Mouse (Mus musculus) lung, adult 18-20 months (tissue): ENCODE measurements at regions not wholly inside any gene's neighbourhood (a gene's known extent, or its start where the extent isn't known, plus 50 kb on each side); places are given as distances from the start of the nearest gene placed in this dataset.

Experiments used
- DNase-seq, 2 experiments: peaks; one replicate each; pipeline ENCODE4 v3.0.0; 2022; ENCODE audit warnings: mixed read lengths in 2 of 2

- no peak for DNase-seq
Measured at GRCm38 (mm10) chr1:24832246-24832645, 153.8 kb downstream of the Lmbrd1 start.

DNA sequence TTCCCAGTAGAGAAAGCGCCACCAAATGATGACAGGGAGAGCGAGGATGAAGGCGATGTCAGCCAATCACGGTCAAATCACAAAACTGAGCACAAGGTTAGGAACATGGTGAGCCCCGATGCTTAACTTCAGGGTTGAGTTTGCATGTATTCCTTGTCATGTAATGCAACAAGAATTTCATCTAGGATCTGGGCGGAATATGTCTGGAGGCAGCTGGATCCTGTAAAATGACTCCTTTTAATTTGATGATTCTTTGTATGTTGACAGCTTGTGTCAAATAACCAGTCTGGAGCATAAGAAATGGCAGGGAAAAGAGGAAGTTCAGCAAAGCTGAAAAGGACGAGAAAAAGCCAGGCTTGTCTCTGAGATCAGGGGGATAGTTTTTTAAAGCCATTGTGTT is 188.4 kb downstream of the Lmbrd1 start:
- no peak for DNase-seq

DNA sequence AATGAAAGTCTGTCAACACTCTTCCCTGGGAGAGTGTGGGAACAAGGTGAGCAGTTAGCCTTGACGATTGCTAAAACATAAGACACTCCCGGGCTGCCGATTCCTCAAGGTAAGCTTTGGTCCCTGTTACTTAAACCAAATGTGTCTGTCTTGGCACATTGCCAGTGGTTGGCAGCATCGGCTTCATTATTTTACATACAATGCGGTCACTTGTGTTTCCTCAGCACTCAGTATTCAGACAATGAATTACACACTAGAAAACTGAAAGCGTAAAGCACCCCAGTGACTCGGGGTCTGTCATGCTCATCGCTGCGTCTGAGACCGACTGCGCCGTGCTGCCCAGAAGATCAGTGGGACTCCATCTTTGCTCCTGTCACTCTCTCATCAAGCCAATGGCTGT is 191.3 kb downstream of the Lmbrd1 start:
- no peak for DNase-seq

GRCm38 (mm10) chr1:24870685-24871417 is 192.4 kb downstream of the Lmbrd1 start:
- DNase-seq = no peak

- no peak for DNase-seq
Measured at GRCm38 (mm10) chr1:24877014-24877413, 198.6 kb downstream of the Lmbrd1 start.

GRCm38 (mm10) chr1:24883638-24884037 is 205.2 kb downstream of the Lmbrd1 start:
- DNase-seq = no peak

DNA sequence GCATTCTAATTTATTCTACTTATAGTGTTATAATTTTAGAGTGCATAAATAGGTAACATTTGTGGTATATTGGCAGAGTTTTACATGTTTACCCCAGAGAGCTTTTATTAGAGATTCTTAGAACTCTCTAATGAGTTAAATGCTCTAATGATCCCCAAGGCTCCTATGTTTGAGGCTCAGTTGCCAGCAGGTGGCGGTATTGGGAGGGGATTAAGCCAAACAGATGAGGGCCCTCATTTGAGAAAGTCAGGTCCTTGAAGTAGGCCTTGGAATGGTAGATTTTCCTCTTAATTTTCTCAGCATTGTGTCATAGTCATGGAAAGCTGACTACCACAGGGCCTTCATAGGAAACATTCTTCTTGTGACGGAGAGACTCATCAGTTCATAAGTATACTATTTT is 222.8 kb downstream of the Lmbrd1 start:
- peak; percentile 10 to 34 for DNase-seq

GRCm38 (mm10) chr1:24938303-24939263 is 260.2 kb downstream of the Lmbrd1 start:
- DNase-seq = no peak

- no peak for DNase-seq
Measured at GRCm38 (mm10) chr1:24942757-24943296, 264.4 kb downstream of the Lmbrd1 start.

DNA sequence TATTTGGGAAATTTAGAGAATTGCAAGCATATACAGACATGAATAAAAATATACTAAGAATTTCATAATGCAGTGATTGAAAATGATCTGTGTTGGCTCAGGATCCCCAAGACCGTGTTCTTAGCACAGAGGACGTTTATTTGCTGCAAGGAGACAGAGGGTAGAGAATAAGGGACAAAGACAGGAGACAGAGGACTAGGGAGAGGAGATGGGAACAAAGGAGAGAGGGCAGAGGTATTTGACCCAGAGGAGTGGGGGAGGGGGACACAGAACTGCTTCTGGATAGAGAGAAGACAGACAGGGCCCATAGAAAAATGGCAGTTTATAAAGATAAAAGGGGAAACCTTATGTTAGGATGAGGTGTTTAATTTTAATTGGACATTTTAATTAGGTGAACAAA is 265.0 kb downstream of the Lmbrd1 start:
- no peak for DNase-seq

- no peak for DNase-seq
Measured at GRCm38 (mm10) chr1:24972681-24973080, 294.3 kb downstream of the Lmbrd1 start.

DNA sequence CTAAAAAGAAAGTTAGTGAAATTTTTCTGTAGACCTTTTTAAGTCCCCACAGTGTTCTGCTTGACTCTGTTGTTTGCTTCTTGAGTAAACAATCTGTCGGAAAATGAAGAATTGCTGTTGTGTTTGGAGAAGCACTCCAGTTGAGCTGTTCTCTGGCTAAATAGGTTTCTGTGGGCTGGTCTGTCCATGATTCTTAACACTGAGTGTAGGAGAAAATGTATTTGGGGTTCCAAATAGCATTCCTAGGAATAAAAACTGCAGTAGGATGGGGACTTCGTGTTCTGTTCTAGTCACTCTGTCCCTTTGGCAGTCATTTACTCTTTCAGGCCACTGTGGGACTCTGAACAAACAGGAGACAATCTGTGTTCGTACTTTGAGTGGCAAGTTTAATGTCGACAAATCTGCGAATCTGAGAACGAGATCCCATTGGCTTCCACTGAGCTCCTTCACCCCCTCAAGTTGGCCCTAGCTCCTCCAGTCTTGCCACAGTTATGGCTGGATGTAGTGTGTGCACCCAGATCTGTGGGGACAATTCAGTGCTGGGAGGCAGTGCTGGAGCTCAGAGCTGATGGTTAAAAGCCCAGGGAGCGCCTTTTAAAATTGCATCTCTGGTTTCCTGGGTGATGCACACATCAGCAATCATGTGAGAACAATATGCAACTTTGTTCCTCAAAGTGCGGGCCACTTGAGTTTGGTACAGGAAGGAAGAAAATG is 330.2 kb downstream of the Lmbrd1 start:
- peak in 1 of 2 experiments; percentile 2 for DNase-seq

- DNase-seq = no peak
Measured at GRCm38 (mm10) chr1:25012754-25013153, 334.3 kb downstream of the Lmbrd1 start.
